Mouse (Mus musculus): ENCODE data around the gene Adamtsl1.

Gene Adamtsl1

GRCm38 (mm10) chr4:85672290-85672689 is 158.3 kb downstream of the Adamtsl1 start:
- DNase-seq (ENCODE audit: extremely low spot score) = no peak

- DNase-seq (ENCODE audit: extremely low spot score) = no peak
Observed at GRCm38 (mm10) chr4:85677621-85678020, 163.6 kb downstream of the Adamtsl1 start.

GRCm38 (mm10) chr4:85686160-85686559 is 172.2 kb downstream of the Adamtsl1 start:
- DNase-seq (ENCODE audit: extremely low spot score) = no peak

- no peak for DNase-seq (ENCODE audit: extremely low spot score)
Observed at GRCm38 (mm10) chr4:85695237-85695636, 181.3 kb downstream of the Adamtsl1 start.

GRCm38 (mm10) chr4:85707352-85708057 is 193.5 kb downstream of the Adamtsl1 start:
- DNase-seq (ENCODE audit: extremely low spot score) = peak; percentile 33

GRCm38 (mm10) chr4:85709636-85710035 is 195.7 kb downstream of the Adamtsl1 start:
- DNase-seq (ENCODE audit: extremely low spot score) = no peak

GRCm38 (mm10) chr4:85724999-85725398 is 211.0 kb downstream of the Adamtsl1 start:
- DNase-seq (ENCODE audit: extremely low spot score) = no peak

GRCm38 (mm10) chr4:85727731-85728130 is 213.8 kb downstream of the Adamtsl1 start:
- DNase-seq (ENCODE audit: extremely low spot score) = no peak

GRCm38 (mm10) chr4:85728416-85728815 is 214.4 kb downstream of the Adamtsl1 start:
- no peak for DNase-seq (ENCODE audit: extremely low spot score)

GRCm38 (mm10) chr4:85740478-85740877 is 226.5 kb downstream of the Adamtsl1 start:
- no peak for DNase-seq (ENCODE audit: extremely low spot score)

- DNase-seq (ENCODE audit: extremely low spot score) = no peak
Observed at GRCm38 (mm10) chr4:85741825-85742391, 227.9 kb downstream of the Adamtsl1 start.

GRCm38 (mm10) chr4:85743427-85743826 is 229.5 kb downstream of the Adamtsl1 start:
- DNase-seq (ENCODE audit: extremely low spot score) = no peak

GRCm38 (mm10) chr4:85762684-85763083 is 248.7 kb downstream of the Adamtsl1 start:
- DNase-seq (ENCODE audit: extremely low spot score) = no peak

GRCm38 (mm10) chr4:85763161-85764014 is 249.4 kb downstream of the Adamtsl1 start:
- no peak for DNase-seq (ENCODE audit: extremely low spot score)

GRCm38 (mm10) chr4:85764015-85764450 is 250.1 kb downstream of the Adamtsl1 start:
- no peak for DNase-seq (ENCODE audit: extremely low spot score)

GRCm38 (mm10) chr4:85764476-85764875 is 250.5 kb downstream of the Adamtsl1 start:
- DNase-seq (ENCODE audit: extremely low spot score) = no peak

- DNase-seq (ENCODE audit: extremely low spot score) = no peak
Observed at GRCm38 (mm10) chr4:85767666-85768065, 253.7 kb downstream of the Adamtsl1 start.

- DNase-seq (ENCODE audit: extremely low spot score) = no peak
Observed at GRCm38 (mm10) chr4:85768107-85768506, 254.1 kb downstream of the Adamtsl1 start.

- DNase-seq (ENCODE audit: extremely low spot score) = no peak
Observed at GRCm38 (mm10) chr4:85782511-85782910, 268.5 kb downstream of the Adamtsl1 start.

- no peak for DNase-seq (ENCODE audit: extremely low spot score)
Observed at GRCm38 (mm10) chr4:85783768-85784379, 269.9 kb downstream of the Adamtsl1 start.

GRCm38 (mm10) chr4:85784428-85784827 is 270.5 kb downstream of the Adamtsl1 start:
- no peak for DNase-seq (ENCODE audit: extremely low spot score)

GRCm38 (mm10) chr4:85790226-85790625 is 276.3 kb downstream of the Adamtsl1 start:
- no peak for DNase-seq (ENCODE audit: extremely low spot score)

All from embryo, embryonic 9.5 days (tissue).